Comparison of ENCODE assay signal across 8 mouse cellular contexts in the genomic region with DNA sequence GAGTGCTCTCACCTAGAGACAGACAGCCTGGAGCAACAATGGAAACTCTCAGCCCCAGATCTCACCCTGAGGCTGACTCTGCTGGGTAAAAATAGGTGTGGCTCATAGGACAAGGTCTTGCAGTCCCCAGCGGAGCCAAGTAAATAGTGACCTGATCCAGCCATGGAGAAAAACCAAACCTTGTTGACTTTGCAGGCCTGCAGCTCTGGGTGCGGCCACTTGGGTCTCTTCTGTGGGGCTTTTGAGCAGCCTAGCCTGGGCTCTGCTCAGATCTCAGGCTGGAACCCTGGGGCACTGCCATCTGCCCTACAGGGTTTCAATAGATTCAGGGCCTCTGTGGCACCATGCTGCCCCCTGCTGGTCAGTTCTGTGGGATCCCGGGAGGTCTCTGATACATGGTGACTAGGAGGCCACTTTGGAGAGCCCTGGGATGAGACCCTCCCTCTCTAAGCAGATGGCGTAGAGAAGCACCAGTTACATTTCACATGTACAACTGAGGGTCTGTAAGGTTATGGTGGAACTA. TPM values are rescaled to one million over a fixed set of nuclear protein-coding genes. Genes with fewer than 3 reads are reported as not detected.
DNase-seq lines count a peak whose midpoint lies in the region; ATAC-seq lines count a peak whose summit lies in the region.

No protein-coding gene starts in this region.

- no peaks in the 10 kb centered on the region for H3K36me3 ChIP-seq in intestine, embryonic 16.5 days (ENCODE audit: control insufficient read depth, insufficient read depth, low read length)
- no peaks in the 10 kb centered on the region for H3K36me3 ChIP-seq in midbrain, embryonic 11.5 days (ENCODE audit: control insufficient read depth, insufficient read depth, low read length)

- no peak overlapping the region for H3K9ac ChIP-seq in intestine, embryonic 16.5 days (ENCODE audit: low read depth, low read length)
- no peak overlapping the region for H3K9ac ChIP-seq in midbrain, embryonic 11.5 days (ENCODE audit: low read length)

- H3K9me3 ChIP-seq in intestine, embryonic 16.5 days (ENCODE audit: control insufficient read depth, low read length), result no peaks in the 10 kb centered on the region
- H3K9me3 ChIP-seq in midbrain, embryonic 11.5 days (ENCODE audit: control insufficient read depth, low read length), result no peaks in the 10 kb centered on the region

- H3K4me2 ChIP-seq in intestine, embryonic 16.5 days (ENCODE audit: low read depth, low read length), result no peak overlapping the region
- no peak overlapping the region for H3K4me2 ChIP-seq in midbrain, embryonic 11.5 days

- no peaks in the 10 kb centered on the region for H3K4me1 ChIP-seq in intestine, embryonic 16.5 days (ENCODE audit: control insufficient read depth, insufficient read depth, low read length)
- H3K4me1 ChIP-seq in midbrain, embryonic 11.5 days (ENCODE audit: control insufficient read depth, insufficient read depth, low read length), result no peaks in the 10 kb centered on the region

- peak; percentile 91 for ATAC-seq in intestine, embryonic 16.5 days
- peak; percentile 87 for ATAC-seq in midbrain, embryonic 11.5 days (ENCODE audit: low FRiP score)
- no peak for ATAC-seq in monocyte, adult 5-6 weeks (replicated peaks; ENCODE audit: insufficient number of reproducible peaks, low FRiP score, low TSS enrichment, poor library complexity, severe bottlenecking)

- H3K27me3 ChIP-seq in intestine, embryonic 16.5 days (replicated peaks; ENCODE audit: control insufficient read depth, insufficient read depth, low read length), result no peaks in the 10 kb centered on the region
- H3K27me3 ChIP-seq in midbrain, embryonic 11.5 days (ENCODE audit: control insufficient read depth, insufficient read depth, low read length), result no peaks in the 10 kb centered on the region

- 27% methylated on average over 4 of the region's 4 CpGs for WGBS in intestine, embryonic 16.5 days
- WGBS in midbrain, embryonic 11.5 days, result 35% methylated on average over 4 of the region's 4 CpGs

- intact Hi-C loops in left cerebral cortex, postnatal 25 days (cut with DNase I), result loop anchor here (5.0 to 10.0 kb wide), 3 partner anchors 63 to 840 kb away; no protein-coding TSS in a partner anchor

- no peak overlapping the region for H3K4me3 ChIP-seq in intestine, embryonic 16.5 days (ENCODE audit: low read length)
- no peak overlapping the region for H3K4me3 ChIP-seq in midbrain, embryonic 11.5 days (ENCODE audit: low read depth, low read length)

- DNase-seq in adrenal gland, adult 8-10 months, result peak; percentile 76
- peak; percentile 63 for DNase-seq in embryo, embryonic 11.5 days (ENCODE audit: low read depth, low spot score)
- DNase-seq in gastrocnemius, postnatal 4 days (ENCODE audit: low spot score in 2 of 2), result peak; percentile 80 to 84
- DNase-seq in left cerebral cortex, postnatal 25 days (ENCODE audit: low spot score in 2 of 2), result peak; percentile 79 to 84
- peak; percentile 98 for DNase-seq in midbrain, embryonic 11.5 days (ENCODE audit: low spot score, missing footprints)
- peak; percentile 11 for DNase-seq in spleen, adult 12 weeks (ENCODE audit: low spot score)

- H3K27ac ChIP-seq in intestine, embryonic 16.5 days (ENCODE audit: low read length), result no peak overlapping the region
- no peak overlapping the region for H3K27ac ChIP-seq in midbrain, embryonic 11.5 days (ENCODE audit: low read depth, low read length)

RNA-seq across cellular contexts. Expression of gene Aldh1l1, which starts 28.7 kb away (rescaled TPM):
- 100 to 1,000 TPM; 137 to 222 (median 182) TPM for total RNA-seq in adrenal gland, adult 8-10 months (2022)
- 1 to 10 TPM; 2.2 to 2.9 TPM for total RNA-seq in gastrocnemius, postnatal 4 days (2021)
- 27.4 and 32.7 TPM in 2 replicates for polyA plus RNA-seq in intestine, embryonic 16.5 days (2015; fragmentation: Nextera tagmentation; extraction: Ambion mirVana)
- total RNA-seq in left cerebral cortex, postnatal 25 days (2021), result 10 to 100 TPM; 63.5 to 65.8 TPM
- 3.7 and 4.1 TPM in 2 replicates for polyA plus RNA-seq in midbrain, embryonic 11.5 days (2014; fragmentation: Nextera tagmentation; extraction: Ambion mirVana)
- total RNA-seq in monocyte, adult 5-6 weeks (2017), result 0.68 to 2.9 TPM in 2 of 3 replicates, not detected in the other

RNA-seq across cellular contexts. Expression of gene Klf15, which starts 52.6 kb away (rescaled TPM):
- 10 to 100 TPM; 18.3 to 30.6 (median 27.6) TPM for total RNA-seq in adrenal gland, adult 8-10 months (2022)
- total RNA-seq in gastrocnemius, postnatal 4 days (2021), result 1 to 10 TPM; 6.3 to 6.7 TPM
- 5.9 and 6.3 TPM in 2 replicates for polyA plus RNA-seq in intestine, embryonic 16.5 days (2015; fragmentation: Nextera tagmentation; extraction: Ambion mirVana)
- 10 to 100 TPM; 20.8 to 24.2 TPM for total RNA-seq in left cerebral cortex, postnatal 25 days (2021)
- 3.5 and 4.2 TPM in 2 replicates for polyA plus RNA-seq in midbrain, embryonic 11.5 days (2014; fragmentation: Nextera tagmentation; extraction: Ambion mirVana)
- not detected in 3 replicates for total RNA-seq in monocyte, adult 5-6 weeks (2017)

Comparison
In these comparisons a context has a peak if more than half of its experiments do, and no peak if none do; other contexts are left out.
1. DNase-seq: peak in every context shown above with its lines; median percentile 98 in midbrain, embryonic 11.5 days; 82 in gastrocnemius, postnatal 4 days; 82 in left cerebral cortex, postnatal 25 days; 76 in adrenal gland, adult 8-10 months; 63 in embryo, embryonic 11.5 days; 11 in spleen, adult 12 weeks.
2. RNA of gene Aldh1l1, which starts 28.7 kb away (total RNA-seq): 137 to 222 TPM in adrenal gland, adult 8-10 months and 63.5 to 65.8 TPM in left cerebral cortex, postnatal 25 days; 2.2 to 2.9 TPM in gastrocnemius, postnatal 4 days and 0.68 to 2.9 TPM in monocyte, adult 5-6 weeks; every median in the first group is over 10 times any median in the second.